Mouse (Mus musculus) urinary bladder, adult 18-20 months (tissue): ENCODE measurements around the gene Eefsec.

Source experiments
- DNase-seq, 2 experiments: peaks; one replicate each; pipeline ENCODE4 v3.0.0; 2022; ENCODE audit warnings: low spot score in 2 of 2, mixed read lengths in 2 of 2

Eefsec gene

GRCm38 (mm10) chr6:88446063-88447002 lies at the start of gene Eefsec:
Eefsec (minus strand) TSS chr6:88446539.
- peak; percentile 68 to 84 for DNase-seq

GRCm38 (mm10) chr6:88493712-88494111 lies 47.4 kb upstream of the Eefsec start:
- no peak for DNase-seq

- no peak for DNase-seq
These were observed 44.5 kb upstream of the Eefsec start for GRCm38 (mm10) chr6:88490629-88491354.

GRCm38 (mm10) chr6:88489834-88490233 lies 43.5 kb upstream of the Eefsec start:
- DNase-seq = no peak

- DNase-seq = no peak
These were observed 42.7 kb upstream of the Eefsec start for GRCm38 (mm10) chr6:88489026-88489425.

GRCm38 (mm10) chr6:88486893-88487292 lies 40.6 kb upstream of the Eefsec start:
- no peak for DNase-seq

GRCm38 (mm10) chr6:88485378-88485777 lies 39.0 kb upstream of the Eefsec start:
- peak in 1 of 2 experiments; percentile 26 for DNase-seq

- no peak for DNase-seq
These were observed 37.6 kb upstream of the Eefsec start for GRCm38 (mm10) chr6:88483913-88484312.

- no peak for DNase-seq
These were observed 36.8 kb upstream of the Eefsec start for GRCm38 (mm10) chr6:88483111-88483510.

- no peak for DNase-seq
These were observed 34.1 kb upstream of the Eefsec start for GRCm38 (mm10) chr6:88480421-88480820.

GRCm38 (mm10) chr6:88469878-88470277 lies 23.5 kb upstream of the Eefsec start:
- no peak for DNase-seq

GRCm38 (mm10) chr6:88465181-88465920 lies 19.0 kb upstream of the Eefsec start, which contains the start of gene Ruvbl1:
Ruvbl1 (plus strand) TSS chr6:88465409.
- peak; percentile 69 to 89 for DNase-seq

- DNase-seq = no peak
These were observed 8.2 kb upstream of the Eefsec start for GRCm38 (mm10) chr6:88454545-88454944.

- DNase-seq = no peak
These were observed 1.1 kb upstream of the Eefsec start for GRCm38 (mm10) chr6:88447454-88447853.

GRCm38 (mm10) chr6:88445661-88446060 lies 678 bp downstream of the Eefsec start:
- DNase-seq = no peak

- no peak for DNase-seq
These were observed 2.1 kb downstream of the Eefsec start for GRCm38 (mm10) chr6:88444076-88444750.

GRCm38 (mm10) chr6:88443446-88443845 lies 2.9 kb downstream of the Eefsec start:
- no peak for DNase-seq

- no peak for DNase-seq
These were observed 3.8 kb downstream of the Eefsec start for GRCm38 (mm10) chr6:88442551-88442950.

- no peak for DNase-seq
These were observed 7.3 kb downstream of the Eefsec start for GRCm38 (mm10) chr6:88439056-88439455.

GRCm38 (mm10) chr6:88435609-88436008 lies 10.7 kb downstream of the Eefsec start:
- DNase-seq = no peak

GRCm38 (mm10) chr6:88431202-88431601 lies 15.1 kb downstream of the Eefsec start:
- DNase-seq = peak; percentile 16 to 22
